Mouse (Mus musculus) liver, adult 2 months (tissue): Measurements from ENCODE around the gene Glcci1.

Experiments used
- CTCF ChIP-seq: fragments of 200-500 bp; IDR thresholded peaks from 2 replicates; pipeline ENCODE4 v1.5.1; 2011; ENCODE audit warnings: low read depth, low read length, control low read depth
- POLR2A ChIP-seq: fragments of 200-500 bp; IDR thresholded peaks from 2 replicates; pipeline ENCODE4 v1.6.1; 2011; ENCODE audit warnings: low read length, control low read depth; ENCODE audit not compliant: insufficient read depth; ENCODE audit errors: extremely low read depth

GRCm38 (mm10) chr6:8504521-8505228 lies 4.7 kb upstream of the Glcci1 start:
- TF ChIP-seq POLR2A = no peak
- TF ChIP-seq CTCF = no peak
